Mouse (Mus musculus) kidney, adult 2 months (tissue): ENCODE data around the gene Gipc1.

Source experiments
- CTCF ChIP-seq: fragments of 200-500 bp; conservative IDR thresholded peaks from 2 replicates; pipeline ENCODE4 v1.5.1; 2011; ENCODE audit warnings: low read depth, mild to moderate bottlenecking, control low read depth, low read length, moderate library complexity, mixed read lengths; ENCODE audit not compliant: insufficient read depth, insufficient read length
- POLR2A ChIP-seq: fragments of 200-500 bp; IDR thresholded peaks from one replicate; pipeline ENCODE4 v1.6.1; 2011; ENCODE audit warnings: low read depth, low read length, control low read depth

- TF ChIP-seq CTCF (no peak), POLR2A (no peak)
Observed at GRCm38 (mm10) chr8:83689264-83689663, 36.8 kb downstream of the Gipc1 start.
